In genomic region chr6:99428961-99429360, GRCm38 (mm10) we compare ENCODE assay signal across 12 mouse cellular contexts.
"Had no signal": no experiment of that assay in that cellular context is flagged by ENCODE, and none has a peak within 500 bp of the region (broad histone marks: within the 10 kb centered on the region; RNA-seq: fewer than 3 reads in every experiment).

No protein-coding gene starts in this region.

- H3K27ac ChIP-seq: kidney, postnatal 0 days; left cerebral cortex, adult 2 months; liver, embryonic 13.5 days; midbrain, embryonic 12.5 days; midbrain, embryonic 15.5 days; stomach, embryonic 15.5 days had no signal

- H3K36me3 ChIP-seq: midbrain, embryonic 12.5 days; midbrain, embryonic 15.5 days; stomach, embryonic 15.5 days had no signal

- H3K4me3 ChIP-seq: left cerebral cortex, adult 2 months; liver, embryonic 13.5 days; midbrain, embryonic 12.5 days; midbrain, embryonic 15.5 days; stomach, embryonic 15.5 days had no signal

- DNase-seq: kidney, adult 2 months; layer of hippocampus, postnatal 36 days; liver, embryonic 13.5 days; lung, adult 2 months; lung, postnatal 14 days; lung, postnatal 4 days had no signal

- ATAC-seq: intestine, embryonic 16.5 days; midbrain, embryonic 15.5 days had no signal

- H3K27me3 ChIP-seq: liver, embryonic 13.5 days; midbrain, embryonic 12.5 days; midbrain, embryonic 15.5 days; stomach, embryonic 15.5 days had no signal
